Mouse (Mus musculus) naive thymus-derived CD4-positive, alpha-beta T cell, adult 5 months (primary cell): ENCODE measurements around the gene Unkl. TPM values are rescaled to one million over a fixed set of nuclear protein-coding genes. Genes with fewer than 3 reads are reported as not detected.

Source experiments
- polyA plus RNA-seq: library from polyadenylated mRNA; unstranded; fragments of 100-300 nt; shearing (Covaris generic); gene quantifications from one replicate; pipeline ENCODE4 v1.2.1, GENCODE M21; 2017

Gene Unkl
- polyA plus RNA-seq = 57.0 TPM

DNA sequence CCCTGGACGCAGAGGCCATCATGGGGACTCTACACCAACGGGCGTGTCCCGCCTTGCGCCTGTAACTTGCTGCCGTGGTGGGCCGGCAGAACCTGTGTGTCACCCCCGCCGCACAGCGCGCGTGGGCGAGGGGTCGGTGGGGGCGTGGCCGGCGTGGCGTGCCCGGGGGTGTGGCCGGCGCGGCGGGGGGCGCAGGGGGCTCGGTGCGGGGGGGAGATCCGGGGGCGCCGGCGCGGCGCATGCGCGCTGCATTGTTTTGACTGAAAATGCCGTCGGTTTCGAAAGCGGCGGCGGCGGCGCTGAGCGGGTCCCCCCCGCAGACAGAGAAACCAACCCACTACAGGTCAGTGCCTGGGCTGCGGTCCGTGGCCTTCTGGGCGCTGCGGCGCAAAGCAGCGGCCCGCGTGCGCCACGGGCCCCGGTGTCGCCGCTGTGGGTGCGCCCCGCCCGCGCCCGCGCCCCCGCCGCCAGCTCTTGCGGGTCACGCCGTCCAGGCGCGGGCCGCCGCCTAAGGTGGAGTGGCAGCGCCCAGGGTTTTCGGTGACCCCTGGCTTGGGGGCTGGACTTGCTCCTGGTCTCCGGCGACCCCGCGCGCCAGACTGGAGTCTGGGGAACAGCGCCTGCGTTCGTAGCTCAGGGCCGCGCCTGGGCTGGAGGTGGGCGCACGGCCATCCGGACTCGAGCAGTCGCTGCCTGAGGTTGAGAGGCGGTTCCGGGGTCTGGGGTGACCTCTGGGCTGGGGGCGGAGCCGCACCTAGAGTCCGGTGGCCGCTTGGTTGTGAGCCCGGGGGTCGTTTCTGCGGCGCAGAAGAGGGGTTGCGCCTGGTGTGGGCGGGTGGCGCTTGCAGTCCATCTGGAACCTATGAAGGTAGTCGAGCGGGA, at the start of gene Unkl:
Gene Unkl, plus strand, starts transcription at position 248 of the 882 bp plus-strand sequence.

GRCm38 (mm10) chr17:25162161-25162560, 26.0 kb upstream of the Unkl start, which contains the start of gene Ccdc154:
Ccdc154 (plus strand) TSS chr17:25162461.

GRCm38 (mm10) chr17:25175411-25175810, 12.8 kb upstream of the Unkl start, which contains the start of gene Gm38655:
Gm38655 (minus strand) TSS chr17:25175471.

DNA sequence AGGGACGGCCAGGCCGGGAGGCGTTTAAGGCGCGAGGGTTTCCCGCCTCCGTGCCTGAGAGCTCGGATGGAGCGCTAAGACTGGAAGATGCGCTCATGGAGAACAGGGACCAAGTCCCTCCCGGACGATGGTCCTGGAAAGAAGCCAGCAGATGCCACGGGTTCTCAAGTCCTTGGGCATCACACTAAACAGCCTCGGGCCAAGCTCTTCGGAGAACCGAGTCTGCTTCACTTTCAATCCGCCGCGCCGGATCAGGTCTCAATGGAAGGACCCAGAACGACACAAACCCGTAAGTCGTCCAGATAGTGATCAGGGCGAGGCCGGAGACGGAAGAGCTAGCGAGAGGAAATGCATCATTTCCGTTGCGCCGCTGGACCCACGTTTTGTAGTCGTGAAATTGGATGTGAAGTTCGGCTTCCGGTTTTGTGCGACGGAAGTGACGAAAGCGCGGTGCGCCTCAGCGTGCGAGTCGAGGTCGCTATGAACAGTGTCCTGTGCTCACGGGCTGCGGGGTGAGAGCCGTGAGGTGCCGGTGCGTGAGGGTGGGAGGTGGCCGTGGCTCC, 4.0 kb upstream of the Unkl start, which contains the start of gene BC003965:
Gene BC003965, plus strand, starts transcription at position 426 of the 563 bp plus-strand sequence.

DNA sequence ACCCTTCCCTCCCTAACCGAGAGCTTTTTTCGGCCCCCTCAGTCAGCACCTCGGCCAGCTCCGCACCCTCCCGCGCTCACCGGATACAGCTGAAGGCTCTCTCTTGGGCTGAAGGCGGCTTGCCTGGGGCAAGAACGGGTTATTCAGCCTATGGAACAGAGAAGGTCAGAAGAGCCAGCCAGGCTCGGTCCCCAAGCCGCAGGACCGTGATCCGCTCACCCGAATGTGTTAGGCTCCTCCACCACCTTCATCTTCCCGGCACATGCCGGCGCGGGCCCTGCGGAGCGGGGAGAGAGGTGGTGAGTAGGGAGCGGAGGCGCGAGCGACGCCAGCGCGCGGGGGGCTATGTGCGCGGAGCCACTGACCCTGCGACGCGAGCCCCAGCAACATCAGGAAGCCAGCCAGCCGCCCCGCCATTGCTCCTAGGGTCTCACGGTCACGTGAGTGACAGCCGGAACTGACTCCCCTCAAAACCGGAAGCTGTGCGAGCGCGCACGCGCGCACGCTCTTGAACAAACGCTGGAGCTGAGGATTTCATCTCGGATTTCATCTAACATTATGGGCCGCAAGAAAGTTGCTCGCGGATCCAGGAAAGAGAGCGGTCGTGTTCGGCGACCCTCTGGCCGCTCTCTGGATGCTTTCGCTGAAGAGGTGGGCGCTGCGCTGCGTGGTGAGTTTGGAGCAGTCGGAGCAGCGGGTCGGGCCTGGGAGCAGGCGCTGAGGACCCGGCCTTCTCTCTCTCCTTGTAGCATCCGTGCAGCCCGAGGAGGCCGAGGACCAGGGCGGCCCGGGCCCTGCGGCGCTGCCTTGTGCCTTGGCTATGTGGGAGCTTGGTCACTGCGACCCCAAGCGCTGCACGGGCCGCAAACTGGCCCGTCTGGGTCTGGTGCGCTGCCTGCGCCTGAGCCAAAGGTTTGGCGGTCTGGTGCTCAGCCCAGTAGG, 51.8 kb downstream of the Unkl start, which contains the start of the genes Gnptg and Tsr3:
Gene Gnptg, minus strand, starts transcription at position 430 of the 942 bp plus-strand sequence.
Gene Tsr3, plus strand, starts transcription at position 476 of the 942 bp plus-strand sequence.

GRCm38 (mm10) chr17:25256140-25256754, 68.0 kb downstream of the Unkl start, which contains the start of gene Baiap3:
Baiap3 (minus strand) TSS chr17:25256364.

GRCm38 (mm10) chr17:25274571-25275346, 86.6 kb downstream of the Unkl start, which contains the start of gene Ube2i:
Ube2i (minus strand) TSS chr17:25274622.

Other genes starting within 250 kb of the Unkl start
- gene Jpt2, start 227.7 kb upstream of the Unkl start, polyA plus RNA-seq = 25.1 TPM
- gene Cramp1l, start 172.6 kb upstream of the Unkl start, polyA plus RNA-seq = 13.5 TPM
- 16.4 TPM for gene Ift140, start 172.3 kb upstream of the Unkl start, polyA plus RNA-seq
- 0.56 TPM for gene Tmem204, start 104.8 kb upstream of the Unkl start, polyA plus RNA-seq
- gene Telo2, start 72.4 kb upstream of the Unkl start, polyA plus RNA-seq = 24.9 TPM
- gene Ptx4, start 67.6 kb upstream of the Unkl start, polyA plus RNA-seq = not detected
- 29.9 TPM for gene Clcn7, start 55.0 kb upstream of the Unkl start, polyA plus RNA-seq
- gene Ccdc154, start 25.9 kb upstream of the Unkl start, polyA plus RNA-seq = not detected
- not detected for gene Gm38655, start 12.9 kb upstream of the Unkl start, polyA plus RNA-seq
- 17.8 TPM for gene BC003965, start 3.8 kb upstream of the Unkl start, polyA plus RNA-seq
- gene Gnptg, start 51.7 kb downstream of the Unkl start, polyA plus RNA-seq = 85.8 TPM
- gene Tsr3, start 51.8 kb downstream of the Unkl start, polyA plus RNA-seq = 36.6 TPM
- gene Baiap3, start 68.0 kb downstream of the Unkl start, polyA plus RNA-seq = 2.6 TPM
- 587 TPM for gene Ube2i, start 86.2 kb downstream of the Unkl start, polyA plus RNA-seq
- gene Prss34, start 110.0 kb downstream of the Unkl start, polyA plus RNA-seq = not detected
- gene Prss28, start 120.2 kb downstream of the Unkl start, polyA plus RNA-seq = not detected
- gene Prss29, start 130.3 kb downstream of the Unkl start, polyA plus RNA-seq = not detected
- not detected for gene Tpsab1, start 157.2 kb downstream of the Unkl start, polyA plus RNA-seq
- gene Tpsb2, start 177.9 kb downstream of the Unkl start, polyA plus RNA-seq = not detected
- not detected for gene Tpsg1, start 180.9 kb downstream of the Unkl start, polyA plus RNA-seq
- gene Cacna1h, start 245.4 kb downstream of the Unkl start, polyA plus RNA-seq = not detected